Mouse (Mus musculus): ENCODE measurements at regions not wholly inside any gene's neighbourhood (a gene's known extent, or its start where the extent isn't known, plus 50 kb on each side); places are given as distances from the start of the nearest gene placed in this dataset.

DNA sequence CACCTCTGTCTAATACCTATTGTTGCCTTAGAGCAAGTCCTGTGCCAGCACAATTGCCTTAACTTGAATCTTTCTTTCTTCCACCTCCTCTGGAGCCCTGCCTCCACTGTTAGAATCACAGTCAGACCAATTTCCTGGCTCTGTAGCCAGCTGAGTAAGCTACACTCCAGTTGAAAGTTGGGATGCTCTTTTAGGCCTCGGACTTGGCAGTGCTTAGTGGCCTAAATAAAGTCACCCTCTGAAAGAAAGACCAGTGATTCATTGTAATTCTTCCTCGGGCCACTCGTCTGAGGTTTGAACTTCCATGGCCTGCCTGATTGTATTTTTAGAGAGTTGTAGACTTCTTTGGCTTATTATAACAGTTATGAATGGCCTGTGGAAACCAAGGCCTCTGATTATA is 1376.9 kb downstream of the Gsdmc2 start:
- H3K36me3 ChIP-seq (ENCODE audit: control insufficient read depth, insufficient read depth, low read length): no peaks in the 10 kb centered on the region
- no peak overlapping the region for H3K27ac ChIP-seq (ENCODE audit: control insufficient read depth, insufficient read depth, low read depth, low read length)
- H3K27me3 ChIP-seq (ENCODE audit: control insufficient read depth, insufficient read depth, low read length): no peaks in the 10 kb centered on the region
- no peak overlapping the region for H3K4me3 ChIP-seq (ENCODE audit: control insufficient read depth, low read depth, low read length)
- TF ChIP-seq CTCF (IDR thresholded peaks at IDR 0.05; ENCODE audit: control insufficient read depth, insufficient read depth, insufficient replicate concordance, low read depth, low read length) (no peak), POLR2A (IDR thresholded peaks at IDR 0.05; ENCODE audit: control insufficient read depth, low read depth, low read length) (no peak)
- H3K4me1 ChIP-seq (ENCODE audit: control insufficient read depth, insufficient read depth, low read length): no peaks in the 10 kb centered on the region; the same call in 1 of the 2 replicates

GRCm38 (mm10) chr15:62466856-62467255 is 1378.1 kb downstream of the Gsdmc2 start:
- TF ChIP-seq CTCF (IDR thresholded peaks at IDR 0.05; ENCODE audit: control insufficient read depth, insufficient read depth, insufficient replicate concordance, low read depth, low read length) (no peak), POLR2A (IDR thresholded peaks at IDR 0.05; ENCODE audit: control insufficient read depth, low read depth, low read length) (no peak)
- H3K27me3 ChIP-seq (ENCODE audit: control insufficient read depth, insufficient read depth, low read length): no peaks in the 10 kb centered on the region
- no peak overlapping the region for H3K27ac ChIP-seq (ENCODE audit: control insufficient read depth, insufficient read depth, low read depth, low read length)
- H3K36me3 ChIP-seq (ENCODE audit: control insufficient read depth, insufficient read depth, low read length): no peaks in the 10 kb centered on the region
- H3K4me1 ChIP-seq (ENCODE audit: control insufficient read depth, insufficient read depth, low read length): peaks cover 2% of the 10 kb centered on the region
- H3K4me3 ChIP-seq (ENCODE audit: control insufficient read depth, low read depth, low read length): no peak overlapping the region

DNA sequence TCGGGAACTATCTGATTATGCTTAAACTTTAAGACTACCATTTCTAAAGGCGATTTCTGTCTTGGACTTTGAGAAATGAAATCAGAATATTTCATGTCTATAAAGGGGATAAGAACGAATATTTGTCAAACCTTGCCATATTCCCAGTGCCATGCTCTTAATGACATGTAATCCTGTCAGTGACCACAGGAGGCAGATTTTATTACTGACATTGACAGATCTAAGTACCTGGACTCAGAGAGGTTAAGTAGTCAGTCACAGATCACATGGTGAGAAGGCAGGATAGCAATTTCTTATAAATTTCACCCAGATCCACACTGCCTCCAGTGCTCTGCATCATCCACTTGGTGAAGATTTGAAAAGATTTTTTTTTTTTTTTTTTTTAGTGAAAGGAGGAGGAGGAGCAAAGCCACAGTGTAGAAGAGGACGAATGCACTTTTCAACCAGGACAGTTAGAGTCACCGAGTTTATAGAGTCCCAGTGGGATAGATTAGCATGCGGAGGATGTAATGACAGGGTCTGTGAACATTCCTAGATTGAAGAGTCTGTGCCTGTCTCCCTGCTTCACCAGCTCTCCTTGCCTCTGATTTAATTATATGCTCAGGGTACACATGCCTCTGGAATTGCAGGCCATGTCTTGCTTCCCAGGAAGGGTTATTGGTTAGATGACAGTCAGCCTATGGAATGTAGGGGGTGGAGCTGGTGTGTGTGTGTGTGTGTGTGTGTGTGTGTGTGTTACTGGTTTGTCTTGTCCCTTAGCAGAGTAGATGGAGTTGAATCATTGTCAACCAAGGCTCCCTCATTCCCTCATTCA is 1379.7 kb downstream of the Gsdmc2 start:
- H3K4me1 ChIP-seq (ENCODE audit: control insufficient read depth, insufficient read depth, low read length): peaks cover 2% of the 10 kb centered on the region
- no peaks in the 10 kb centered on the region for H3K27me3 ChIP-seq (ENCODE audit: control insufficient read depth, insufficient read depth, low read length)
- no peak overlapping the region for H3K4me3 ChIP-seq (ENCODE audit: control insufficient read depth, low read depth, low read length)
- no peak overlapping the region for H3K27ac ChIP-seq (ENCODE audit: control insufficient read depth, insufficient read depth, low read depth, low read length)
- H3K36me3 ChIP-seq (ENCODE audit: control insufficient read depth, insufficient read depth, low read length): no peaks in the 10 kb centered on the region
- TF ChIP-seq POLR2A (IDR thresholded peaks at IDR 0.05; ENCODE audit: control insufficient read depth, low read depth, low read length): no peak
- TF ChIP-seq CTCF (IDR thresholded peaks at IDR 0.05; ENCODE audit: control insufficient read depth, insufficient read depth, insufficient replicate concordance, low read depth, low read length): no peak

DNA sequence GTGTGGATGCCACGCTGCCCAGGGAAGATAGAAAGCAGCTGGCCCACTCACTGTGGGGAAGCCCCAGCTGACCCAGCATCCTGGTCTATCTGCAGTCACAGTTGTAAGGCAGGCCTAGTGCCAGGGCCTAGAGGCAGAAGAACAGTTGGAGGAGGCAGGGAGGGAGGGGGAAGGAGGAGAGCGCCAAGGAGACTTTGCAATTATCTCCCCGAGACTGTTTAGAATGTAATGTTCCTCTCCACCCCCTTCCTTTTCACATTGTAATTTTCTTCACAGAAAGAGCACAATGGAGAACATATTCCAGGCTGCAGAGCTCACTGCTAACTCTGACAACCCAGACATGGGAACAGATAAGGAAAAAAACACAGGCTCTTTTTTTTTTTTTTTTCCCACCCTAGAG is 1382.3 kb downstream of the Gsdmc2 start:
- H3K4me1 ChIP-seq (ENCODE audit: control insufficient read depth, insufficient read depth, low read length): peaks cover 2% of the 10 kb centered on the region
- no peaks in the 10 kb centered on the region for H3K36me3 ChIP-seq (ENCODE audit: control insufficient read depth, insufficient read depth, low read length)
- no peaks in the 10 kb centered on the region for H3K27me3 ChIP-seq (ENCODE audit: control insufficient read depth, insufficient read depth, low read length)
- no peak overlapping the region for H3K27ac ChIP-seq (ENCODE audit: control insufficient read depth, insufficient read depth, low read depth, low read length)
- H3K4me3 ChIP-seq (ENCODE audit: control insufficient read depth, low read depth, low read length): no peak overlapping the region
- TF ChIP-seq POLR2A (IDR thresholded peaks at IDR 0.05; ENCODE audit: control insufficient read depth, low read depth, low read length) (no peak), CTCF (IDR thresholded peaks at IDR 0.05; ENCODE audit: control insufficient read depth, insufficient read depth, insufficient replicate concordance, low read depth, low read length) (no peak)

DNA sequence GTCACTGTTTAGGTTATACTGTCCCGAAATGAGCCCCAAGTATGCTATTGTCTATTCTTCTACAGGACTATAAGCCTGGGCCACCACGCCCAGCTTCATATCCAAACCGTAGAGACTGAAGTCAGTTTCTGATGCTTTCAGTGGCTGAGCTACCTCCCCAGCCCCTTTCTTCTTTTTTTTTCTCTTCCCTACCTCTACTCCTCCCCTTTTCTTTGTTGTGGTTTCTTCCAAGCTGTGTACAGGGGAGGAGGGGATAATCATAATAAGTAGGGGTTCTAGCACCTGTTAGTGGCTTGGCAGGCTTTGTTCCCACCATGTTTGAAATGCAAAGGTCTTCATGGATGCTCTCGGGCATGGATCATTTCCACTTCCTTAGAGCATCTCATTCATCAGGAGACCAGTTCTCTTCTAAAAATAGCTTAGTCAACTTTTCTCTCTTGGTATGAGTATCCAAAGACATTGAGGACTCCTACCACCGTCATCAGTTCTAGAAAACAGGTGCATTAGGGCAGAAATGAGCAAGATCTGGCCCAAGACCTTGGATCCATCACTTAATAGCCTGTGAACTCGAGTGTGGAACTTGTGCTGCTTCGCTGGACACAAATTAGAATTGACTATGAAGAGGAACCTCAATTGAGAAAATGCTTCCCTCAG is 1383.5 kb downstream of the Gsdmc2 start:
- H3K27ac ChIP-seq (ENCODE audit: control insufficient read depth, insufficient read depth, low read depth, low read length): no peak overlapping the region
- TF ChIP-seq POLR2A (IDR thresholded peaks at IDR 0.05; ENCODE audit: control insufficient read depth, low read depth, low read length) (no peak), CTCF (IDR thresholded peaks at IDR 0.05; ENCODE audit: control insufficient read depth, insufficient read depth, insufficient replicate concordance, low read depth, low read length) (no peak)
- peaks cover 2% of the 10 kb centered on the region for H3K4me1 ChIP-seq (ENCODE audit: control insufficient read depth, insufficient read depth, low read length)
- H3K36me3 ChIP-seq (ENCODE audit: control insufficient read depth, insufficient read depth, low read length): no peaks in the 10 kb centered on the region
- H3K27me3 ChIP-seq (ENCODE audit: control insufficient read depth, insufficient read depth, low read length): no peaks in the 10 kb centered on the region
- H3K4me3 ChIP-seq (ENCODE audit: control insufficient read depth, low read depth, low read length): no peak overlapping the region

GRCm38 (mm10) chr15:62460724-62461123 is 1384.3 kb downstream of the Gsdmc2 start:
- Histone ChIP-seq H3K27me3 (ENCODE audit: control insufficient read depth, insufficient read depth, low read length) (no peaks in the 10 kb centered on the region), H3K4me1 (ENCODE audit: control insufficient read depth, insufficient read depth, low read length) (peaks cover 2% of the 10 kb centered on the region), H3K4me3 (ENCODE audit: control insufficient read depth, low read depth, low read length) (no peak overlapping the region), H3K36me3 (ENCODE audit: control insufficient read depth, insufficient read depth, low read length) (no peaks in the 10 kb centered on the region), H3K27ac (ENCODE audit: control insufficient read depth, insufficient read depth, low read depth, low read length) (no peak overlapping the region)
- no peak for TF ChIP-seq CTCF (IDR thresholded peaks at IDR 0.05; ENCODE audit: control insufficient read depth, insufficient read depth, insufficient replicate concordance, low read depth, low read length)
- TF ChIP-seq POLR2A (IDR thresholded peaks at IDR 0.05; ENCODE audit: control insufficient read depth, low read depth, low read length): no peak

DNA sequence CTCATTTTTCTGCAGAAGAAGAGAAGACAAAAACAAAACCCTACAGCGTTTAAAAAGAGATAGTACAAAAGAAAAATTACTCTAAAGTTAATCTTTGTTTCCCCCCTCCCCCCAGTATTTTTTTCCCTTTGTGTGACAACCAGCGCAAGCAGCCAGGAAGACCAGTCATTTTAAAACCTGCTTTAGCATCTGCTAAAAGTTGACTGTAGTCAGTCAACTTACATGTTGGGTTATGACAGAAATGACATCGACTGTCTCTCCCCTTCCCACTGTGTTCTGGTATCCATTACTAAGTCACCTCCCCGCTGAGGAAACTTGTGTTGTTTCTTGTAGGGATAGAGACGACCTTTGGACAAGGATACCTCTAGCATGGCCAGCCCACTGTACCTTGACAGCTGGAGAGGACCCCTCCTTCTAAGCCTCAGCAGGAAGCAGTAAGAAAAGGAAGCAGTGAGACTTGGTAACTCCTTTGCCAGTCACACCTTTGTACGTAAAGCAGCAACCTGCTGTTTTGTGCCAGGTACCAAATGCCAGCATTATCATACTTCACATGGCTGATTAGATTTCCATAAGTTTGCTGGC is 1384.9 kb downstream of the Gsdmc2 start:
- TF ChIP-seq POLR2A (IDR thresholded peaks at IDR 0.05; ENCODE audit: control insufficient read depth, low read depth, low read length): no peak
- TF ChIP-seq CTCF (IDR thresholded peaks at IDR 0.05; ENCODE audit: control insufficient read depth, insufficient read depth, insufficient replicate concordance, low read depth, low read length): no peak

More for the DNA sequence above, 1384.9 kb downstream of the Gsdmc2 start:
- Histone ChIP-seq H3K4me1 (ENCODE audit: control insufficient read depth, insufficient read depth, low read length) (peaks cover 2% of the 10 kb centered on the region), H3K27me3 (ENCODE audit: control insufficient read depth, insufficient read depth, low read length) (no peaks in the 10 kb centered on the region), H3K27ac (ENCODE audit: control insufficient read depth, insufficient read depth, low read depth, low read length) (no peak overlapping the region), H3K36me3 (ENCODE audit: control insufficient read depth, insufficient read depth, low read length) (no peaks in the 10 kb centered on the region), H3K4me3 (ENCODE audit: control insufficient read depth, low read depth, low read length) (no peak overlapping the region)

All from testis, adult 2 months (tissue).